In the genomic region with DNA sequence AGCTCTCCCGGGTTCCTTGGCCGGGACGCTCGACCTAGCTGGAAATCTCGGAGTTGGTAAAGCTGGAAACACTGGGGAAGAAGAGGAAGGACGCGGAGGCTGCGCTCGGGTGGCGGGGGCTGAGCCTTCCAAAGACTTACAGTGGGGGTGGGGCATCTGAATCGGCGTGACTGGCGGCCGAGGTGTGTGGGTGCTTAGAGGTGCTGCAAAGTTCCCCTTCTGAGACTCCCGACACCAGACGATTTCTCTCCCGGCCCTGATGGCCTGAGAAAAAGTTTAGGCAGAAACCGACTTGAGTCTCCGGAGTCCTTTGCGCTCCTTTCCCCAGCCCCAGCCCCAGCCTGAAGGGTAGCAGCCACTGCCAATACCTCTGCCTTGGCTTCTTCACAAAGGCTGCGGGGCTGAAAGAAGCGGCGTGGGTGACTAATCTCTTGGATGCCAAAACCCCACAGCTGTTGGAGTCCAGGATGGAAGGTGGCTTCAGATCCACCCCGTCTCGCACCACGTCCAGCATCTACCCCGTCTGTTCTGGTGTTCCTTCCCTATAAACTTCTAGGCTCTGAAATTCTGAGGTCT, we compare ENCODE assay signal across 8 mouse cellular contexts. TPM values are rescaled to one million over a fixed set of nuclear protein-coding genes. Genes with fewer than 3 reads are reported as not detected.
DNase-seq lines count a peak whose midpoint lies in the region; ATAC-seq and TF ChIP-seq lines count a peak whose summit lies in the region.

No protein-coding gene starts in this region.

- DNase-seq in right cerebral cortex, adult 18-20 months: peak; percentile 51
- no peak for DNase-seq in right cerebral cortex, postnatal 4 days
- DNase-seq in adrenal gland, postnatal 14 days: peak; percentile 64
- DNase-seq in forebrain, embryonic 11.5 days (ENCODE audit: low spot score): no peak
- DNase-seq in hindbrain, embryonic 14.5 days (ENCODE audit: low spot score): no peak
- no peak for DNase-seq in yolk sac, embryonic 10.5 days (ENCODE audit: low spot score)

- H3K9ac ChIP-seq in forebrain, embryonic 11.5 days (ENCODE audit: low read length): peak overlapping the region; percentile 68
- H3K9ac ChIP-seq in hindbrain, embryonic 14.5 days: peak overlapping the region; percentile 71
- peak overlapping the region; percentile 77 for H3K9ac ChIP-seq in liver, embryonic 12.5 days

- peak overlapping the region; percentile 97 for H3K4me2 ChIP-seq in forebrain, embryonic 11.5 days (ENCODE audit: low read depth, low read length, severe bottlenecking)
- H3K4me2 ChIP-seq in hindbrain, embryonic 14.5 days (replicated peaks): peak overlapping the region; percentile 84
- H3K4me2 ChIP-seq in liver, embryonic 12.5 days: peak overlapping the region; percentile 99
- H3K4me2 ChIP-seq in myocyte (ENCODE audit: low read depth): peak overlapping the region; percentile 99

- WGBS in forebrain, embryonic 11.5 days: 3% methylated on average over 27 of the region's 27 CpGs
- 4% methylated on average over 27 of the region's 27 CpGs for WGBS in hindbrain, embryonic 14.5 days
- WGBS in liver, embryonic 12.5 days (ENCODE audit: insufficient replicate concordance): 2% methylated on average over 27 of the region's 27 CpGs

- H3K79me2 ChIP-seq in myocyte (ENCODE audit: control insufficient read depth, insufficient read depth): peaks cover 92% of the 10 kb centered on the region

- no peak overlapping the region for H3K27ac ChIP-seq in forebrain, embryonic 11.5 days (ENCODE audit: low read depth, low read length)
- H3K27ac ChIP-seq in hindbrain, embryonic 14.5 days: peak overlapping the region; percentile 67
- peak overlapping the region; percentile 40; the same call in 1 of the 2 replicates for H3K27ac ChIP-seq in liver, embryonic 12.5 days

- no peaks in the 10 kb centered on the region for H3K9me3 ChIP-seq in forebrain, embryonic 11.5 days (ENCODE audit: control insufficient read depth, low read length)
- H3K9me3 ChIP-seq in hindbrain, embryonic 14.5 days (ENCODE audit: control insufficient read depth, low read length): no peaks in the 10 kb centered on the region
- H3K9me3 ChIP-seq in liver, embryonic 12.5 days (replicated peaks): no peaks in the 10 kb centered on the region

- peaks cover 7% of the 10 kb centered on the region; the same call in 1 of the 2 replicates for H3K36me3 ChIP-seq in forebrain, embryonic 11.5 days (ENCODE audit: control insufficient read depth, insufficient read depth, low read length)
- peaks cover 36% of the 10 kb centered on the region for H3K36me3 ChIP-seq in hindbrain, embryonic 14.5 days (replicated peaks; ENCODE audit: control insufficient read depth, insufficient read depth)
- peaks cover 32% of the 10 kb centered on the region for H3K36me3 ChIP-seq in liver, embryonic 12.5 days
- peaks cover 24% of the 10 kb centered on the region for H3K36me3 ChIP-seq in myocyte (ENCODE audit: control insufficient read depth, insufficient read depth)

- H3K4me3 ChIP-seq in forebrain, embryonic 11.5 days (ENCODE audit: low read depth, low read length): peak overlapping the region; percentile 52
- peak overlapping the region; percentile 45 for H3K4me3 ChIP-seq in hindbrain, embryonic 14.5 days (replicated peaks; ENCODE audit: low read length)
- H3K4me3 ChIP-seq in liver, embryonic 12.5 days: peak overlapping the region; percentile 64
- peak overlapping the region; percentile 81 for H3K4me3 ChIP-seq in myocyte

- TF ChIP-seq POLR2A in myocyte (IDR thresholded peaks at IDR 0.05; ENCODE audit: insufficient read length, low read depth): peak; percentile 43

- peak overlapping the region; percentile 76 for H3ac ChIP-seq in myocyte (ENCODE audit: control insufficient read depth, insufficient read length)

- H3K4me1 ChIP-seq in forebrain, embryonic 11.5 days (replicated peaks; ENCODE audit: control insufficient read depth, insufficient read depth, low read length): peaks cover 7% of the 10 kb centered on the region; the same call in 1 of the 2 replicates
- H3K4me1 ChIP-seq in hindbrain, embryonic 14.5 days (replicated peaks; ENCODE audit: control insufficient read depth, insufficient read depth, low read length): peaks cover 23% of the 10 kb centered on the region
- peaks cover 70% of the 10 kb centered on the region for H3K4me1 ChIP-seq in liver, embryonic 12.5 days

- peaks cover 4% of the 10 kb centered on the region; the same call in 1 of the 2 replicates for H3K27me3 ChIP-seq in forebrain, embryonic 11.5 days (ENCODE audit: control insufficient read depth, insufficient read depth, low read length)
- H3K27me3 ChIP-seq in hindbrain, embryonic 14.5 days (ENCODE audit: control insufficient read depth, insufficient read depth, low read length): peaks cover 9% of the 10 kb centered on the region; the same call in 1 of the 2 replicates
- H3K27me3 ChIP-seq in liver, embryonic 12.5 days (replicated peaks): peaks cover 22% of the 10 kb centered on the region
- H3K27me3 ChIP-seq in myocyte (ENCODE audit: control insufficient read depth, insufficient read depth, insufficient read length): no peaks in the 10 kb centered on the region

- peak; percentile 14; the same call in 1 of the 2 replicates for ATAC-seq in forebrain, embryonic 11.5 days (replicated peaks; ENCODE audit: low FRiP score)
- ATAC-seq in hindbrain, embryonic 14.5 days (ENCODE audit: low FRiP score): no peak
- no peak for ATAC-seq in liver, embryonic 12.5 days

TF ChIP-seq in myocyte, 11 proteins besides CTCF, POLR2A, EP300 and RAD21:
- TF ChIP-seq MYOG (IDR thresholded peaks at IDR 0.05; ENCODE audit: control insufficient read depth in 1 of 3, insufficient read depth in 1 of 3, insufficient read length in 2 of 3, low read depth in 2 of 3): peak in 1 of 3 experiments; percentile 67
- TF ChIP-seq REST (IDR thresholded peaks at IDR 0.05; ENCODE audit: insufficient read depth, insufficient read length): no peak
- TF ChIP-seq MAX (IDR thresholded peaks at IDR 0.05; ENCODE audit: low read depth): no peak
- no peak for TF ChIP-seq CEBPB (IDR thresholded peaks at IDR 0.05; ENCODE audit: insufficient read depth, poor library complexity, severe bottlenecking)
- peak; percentile 40 for TF ChIP-seq POLR2AphosphoS2 (IDR thresholded peaks at IDR 0.05; ENCODE audit: insufficient read length, low read depth)
- TF ChIP-seq SRF (IDR thresholded peaks at IDR 0.05; ENCODE audit: control insufficient read depth, insufficient read length, low read depth): no peak
- peak in 2 of 3 experiments; percentile 32 to 81 for TF ChIP-seq MYOD1 (IDR thresholded peaks at IDR 0.05; ENCODE audit: control insufficient read depth in 1 of 3, insufficient read length in 2 of 3, low read depth in 2 of 3)
- TF ChIP-seq TCF12 (IDR thresholded peaks at IDR 0.05; ENCODE audit: insufficient read depth, poor library complexity, severe bottlenecking): peak; percentile 23
- no peak for TF ChIP-seq E2F4 (IDR thresholded peaks at IDR 0.05; ENCODE audit: insufficient read depth)
- no peak for TF ChIP-seq TCF3 (IDR thresholded peaks at IDR 0.05; ENCODE audit: insufficient read length, low read depth)
TF ChIP-seq in myocyte: peak in this region for 4.

RNA-seq across cellular contexts. Expression of a gene that starts 0.7 kb away (rescaled TPM):
- total RNA-seq in adrenal gland, postnatal 14 days (2021): 61.7 and 64.7 TPM in 2 replicates
- polyA plus RNA-seq in forebrain, embryonic 11.5 days (2014; fragmentation: Nextera tagmentation; extraction: Ambion mirVana): 10.5 and 11.7 TPM in 2 replicates
- 32.0 and 35.1 TPM in 2 replicates for polyA plus RNA-seq in hindbrain, embryonic 14.5 days (2014; fragmentation: Nextera tagmentation; extraction: Ambion mirVana)
- polyA plus RNA-seq in liver, embryonic 12.5 days (2016; fragmentation: Nextera tagmentation; extraction: Ambion mirVana): 5.6 and 6.1 TPM in 2 replicates
- polyA plus RNA-seq in myocyte (2012; fragmentation: generic; extraction: Trizol): 40.6 TPM

RNA-seq across cellular contexts. Expression of a gene that starts 7.6 kb away (rescaled TPM):
- total RNA-seq in adrenal gland, postnatal 14 days (2021): 1,048 and 1,188 TPM in 2 replicates
- polyA plus RNA-seq in forebrain, embryonic 11.5 days (2014; fragmentation: Nextera tagmentation; extraction: Ambion mirVana): 852 and 943 TPM in 2 replicates
- polyA plus RNA-seq in hindbrain, embryonic 14.5 days (2014; fragmentation: Nextera tagmentation; extraction: Ambion mirVana): 694 and 869 TPM in 2 replicates
- polyA plus RNA-seq in liver, embryonic 12.5 days (2016; fragmentation: Nextera tagmentation; extraction: Ambion mirVana): 1,173 and 1,181 TPM in 2 replicates
- 3,783 TPM for polyA plus RNA-seq in myocyte (2012; fragmentation: generic; extraction: Trizol)

RNA-seq across cellular contexts. Expression of a gene that starts 51.3 kb away (rescaled TPM):
- total RNA-seq in adrenal gland, postnatal 14 days (2021): 0.44 and 0.64 TPM in 2 replicates
- polyA plus RNA-seq in forebrain, embryonic 11.5 days (2014; fragmentation: Nextera tagmentation; extraction: Ambion mirVana): 0.96 and 1.1 TPM in 2 replicates
- 1.9 and 2.5 TPM in 2 replicates for polyA plus RNA-seq in hindbrain, embryonic 14.5 days (2014; fragmentation: Nextera tagmentation; extraction: Ambion mirVana)
- 0.05 TPM in 1 of 2 replicates, not detected in the other for polyA plus RNA-seq in liver, embryonic 12.5 days (2016; fragmentation: Nextera tagmentation; extraction: Ambion mirVana)
- 1.00 TPM for polyA plus RNA-seq in myocyte (2012; fragmentation: generic; extraction: Trizol)

Comparison
In these comparisons a context has a peak if more than half of its experiments do, and no peak if none do; other contexts are left out.
1. DNase-seq: peak in right cerebral cortex, adult 18-20 months (single experiment) and adrenal gland, postnatal 14 days (single experiment); none in right cerebral cortex, postnatal 4 days (single experiment), forebrain, embryonic 11.5 days (single experiment), hindbrain, embryonic 14.5 days (single experiment) and yolk sac, embryonic 10.5 days (single experiment).
2. Peak in every context shown above with its lines, with median percentiles within 50 percentile points of each other: H3K4me2 ChIP-seq, H3K4me3 ChIP-seq and H3K9ac ChIP-seq.